9 mouse cellular contexts compared by ENCODE assay signal in genomic region chr12:113119516-113120410, GRCm38 (mm10). TPM values are rescaled to one million over a fixed set of nuclear protein-coding genes. Genes with fewer than 3 reads are reported as not detected.
DNase-seq lines count a peak whose midpoint lies in the region; ATAC-seq lines count a peak whose summit lies in the region.
"Had no signal": no experiment of that assay in that cellular context is flagged by ENCODE, and none has a peak within 500 bp of the region (broad histone marks: within the 10 kb centered on the region; RNA-seq: fewer than 3 reads in every experiment).

No protein-coding gene starts in this region.

- H3K36me3 ChIP-seq in intestine, embryonic 16.5 days (ENCODE audit: control insufficient read depth, insufficient read depth, low read length) = peaks cover 52% of the 10 kb centered on the region
- H3K36me3 ChIP-seq in limb, embryonic 11.5 days (ENCODE audit: control insufficient read depth, insufficient read depth, low read length) = peaks cover 55% of the 10 kb centered on the region
- H3K36me3 ChIP-seq in midbrain, embryonic 12.5 days = peaks cover 90% of the 10 kb centered on the region

- no peak overlapping the region for H3K27ac ChIP-seq in intestine, embryonic 16.5 days (ENCODE audit: low read length)
- no peak overlapping the region for H3K27ac ChIP-seq in limb, embryonic 11.5 days (replicated peaks; ENCODE audit: low read depth, low read length)
- H3K27ac ChIP-seq in midbrain, embryonic 12.5 days (replicated peaks) = no peak overlapping the region
- H3K27ac ChIP-seq: embryonic facial prominence, embryonic 15.5 days had no signal

- ATAC-seq in intestine, embryonic 16.5 days = peak; percentile 70
- ATAC-seq in limb, embryonic 11.5 days (ENCODE audit: insufficient number of reproducible peaks, low FRiP score, low TSS enrichment, low read depth) = 0 out of 2 replicates have a peak, but pooled peaks have one; percentile 20
- ATAC-seq in midbrain, embryonic 12.5 days (ENCODE audit: low FRiP score, low read depth) = peak; percentile 28

- H3K9me3 ChIP-seq in intestine, embryonic 16.5 days (ENCODE audit: control insufficient read depth, low read length) = no peaks in the 10 kb centered on the region
- H3K9me3 ChIP-seq in limb, embryonic 11.5 days (ENCODE audit: control insufficient read depth, low read length) = no peaks in the 10 kb centered on the region
- no peaks in the 10 kb centered on the region for H3K9me3 ChIP-seq in midbrain, embryonic 12.5 days
- H3K9me3 ChIP-seq: embryonic facial prominence, embryonic 15.5 days had no signal

- H3K27me3 ChIP-seq in intestine, embryonic 16.5 days (replicated peaks; ENCODE audit: control insufficient read depth, insufficient read depth, low read length) = no peaks in the 10 kb centered on the region
- no peaks in the 10 kb centered on the region for H3K27me3 ChIP-seq in limb, embryonic 11.5 days (ENCODE audit: control insufficient read depth, insufficient read depth, low read length)
- H3K27me3 ChIP-seq in midbrain, embryonic 12.5 days = no peaks in the 10 kb centered on the region
- H3K27me3 ChIP-seq: embryonic facial prominence, embryonic 15.5 days had no signal

- WGBS in intestine, embryonic 16.5 days = 84% methylated on average over 20 of the region's 20 CpGs
- 85% methylated on average over 19 of the region's 20 CpGs for WGBS in limb, embryonic 11.5 days
- WGBS in midbrain, embryonic 12.5 days = 88% methylated on average over 20 of the region's 20 CpGs

- no peak overlapping the region for H3K9ac ChIP-seq in intestine, embryonic 16.5 days (ENCODE audit: low read depth, low read length)
- H3K9ac ChIP-seq in limb, embryonic 11.5 days (ENCODE audit: low read length) = no peak overlapping the region
- H3K9ac ChIP-seq in midbrain, embryonic 12.5 days (replicated peaks) = no peak overlapping the region
- H3K9ac ChIP-seq: embryonic facial prominence, embryonic 15.5 days had no signal

- DNase-seq in A20 (ENCODE audit: low read depth, low spot score) = peak; percentile 60
- DNase-seq in adrenal gland, adult (ENCODE audit: inconsistent age in 2 of 2, low spot score in 1 of 2) = peak; percentile 75 to 93
- peak; percentile 86 for DNase-seq in embryo, embryonic 10.5 days (ENCODE audit: low spot score)
- DNase-seq in gastrocnemius, postnatal 4 days (ENCODE audit: low spot score in 2 of 2) = peak; percentile 67 to 81
- peak; percentile 90 for DNase-seq in limb, embryonic 11.5 days (ENCODE audit: low spot score)
- DNase-seq in spleen, postnatal 14 days (ENCODE audit: low spot score in 2 of 2) = peak; percentile 56 to 76

- peaks cover 3% of the 10 kb centered on the region; the same call in 1 of the 2 replicates for H3K4me1 ChIP-seq in intestine, embryonic 16.5 days (ENCODE audit: control insufficient read depth, insufficient read depth, low read length)
- H3K4me1 ChIP-seq in limb, embryonic 11.5 days (ENCODE audit: control insufficient read depth, insufficient read depth, low read length) = no peaks in the 10 kb centered on the region
- no peaks in the 10 kb centered on the region for H3K4me1 ChIP-seq in midbrain, embryonic 12.5 days
- H3K4me1 ChIP-seq: embryonic facial prominence, embryonic 15.5 days had no signal

- no peak overlapping the region for H3K4me3 ChIP-seq in intestine, embryonic 16.5 days (ENCODE audit: low read length)
- H3K4me3 ChIP-seq in limb, embryonic 11.5 days (ENCODE audit: low read depth, low read length) = no peak overlapping the region
- no peak overlapping the region for H3K4me3 ChIP-seq in midbrain, embryonic 12.5 days
- H3K4me3 ChIP-seq: embryonic facial prominence, embryonic 15.5 days had no signal

- H3K4me2 ChIP-seq in intestine, embryonic 16.5 days (ENCODE audit: low read depth, low read length) = no peak overlapping the region
- no peak overlapping the region for H3K4me2 ChIP-seq in limb, embryonic 11.5 days (ENCODE audit: low read depth, severe bottlenecking)
- H3K4me2 ChIP-seq in midbrain, embryonic 12.5 days (replicated peaks) = no peak overlapping the region
- H3K4me2 ChIP-seq: embryonic facial prominence, embryonic 15.5 days had no signal

RNA-seq across cellular contexts. Expression of gene Crip2, which starts 20.3 kb away (rescaled TPM):
- 100 to 1,000 TPM; 141 to 153 TPM for total RNA-seq in gastrocnemius, postnatal 4 days (2021)
- polyA plus RNA-seq in intestine, embryonic 16.5 days (2015; fragmentation: Nextera tagmentation; extraction: Ambion mirVana) = 124 and 130 TPM in 2 replicates
- 49.7 and 53.8 TPM in 2 replicates for polyA plus RNA-seq in limb, embryonic 11.5 days (2014; fragmentation: Nextera tagmentation; extraction: Ambion mirVana)
- 257 and 284 TPM in 2 replicates for polyA plus RNA-seq in midbrain, embryonic 12.5 days (2016; fragmentation: Nextera tagmentation; extraction: Ambion mirVana)

RNA-seq across cellular contexts. Expression of gene Mta1, which starts 21.7 kb away (rescaled TPM):
- 10 to 100 TPM; 68.8 to 71.8 TPM for total RNA-seq in gastrocnemius, postnatal 4 days (2021)
- 8.0 TPM in 2 replicates for polyA plus RNA-seq in intestine, embryonic 16.5 days (2015; fragmentation: Nextera tagmentation; extraction: Ambion mirVana)
- 24.2 and 26.4 TPM in 2 replicates for polyA plus RNA-seq in limb, embryonic 11.5 days (2014; fragmentation: Nextera tagmentation; extraction: Ambion mirVana)
- 19.3 and 20.4 TPM in 2 replicates for polyA plus RNA-seq in midbrain, embryonic 12.5 days (2016; fragmentation: Nextera tagmentation; extraction: Ambion mirVana)

RNA-seq across cellular contexts. Expression of gene Crip1, which starts 26.4 kb away (rescaled TPM):
- total RNA-seq in gastrocnemius, postnatal 4 days (2021) = 100 to 1,000 TPM; 331 to 336 TPM
- 489 and 523 TPM in 2 replicates for polyA plus RNA-seq in intestine, embryonic 16.5 days (2015; fragmentation: Nextera tagmentation; extraction: Ambion mirVana)
- polyA plus RNA-seq in limb, embryonic 11.5 days (2014; fragmentation: Nextera tagmentation; extraction: Ambion mirVana) = 56.2 and 62.8 TPM in 2 replicates
- 70.4 and 86.3 TPM in 2 replicates for polyA plus RNA-seq in midbrain, embryonic 12.5 days (2016; fragmentation: Nextera tagmentation; extraction: Ambion mirVana)

RNA-seq across cellular contexts. Expression of gene Tedc1, which starts 36.5 kb away (rescaled TPM):
- 1 to 10 TPM; 6.4 TPM for total RNA-seq in gastrocnemius, postnatal 4 days (2021)
- polyA plus RNA-seq in intestine, embryonic 16.5 days (2015; fragmentation: Nextera tagmentation; extraction: Ambion mirVana) = 21.4 and 22.7 TPM in 2 replicates
- polyA plus RNA-seq in limb, embryonic 11.5 days (2014; fragmentation: Nextera tagmentation; extraction: Ambion mirVana) = 39.9 and 41.3 TPM in 2 replicates
- polyA plus RNA-seq in midbrain, embryonic 12.5 days (2016; fragmentation: Nextera tagmentation; extraction: Ambion mirVana) = 43.5 and 44.3 TPM in 2 replicates

RNA-seq across cellular contexts. Expression of gene Tex22, which starts 45.5 kb away (rescaled TPM):
- total RNA-seq in gastrocnemius, postnatal 4 days (2021) = 1 to 10 TPM in 1 of 2 experiments, under 1 TPM in 1; 0.65 to 1.0 TPM
- polyA plus RNA-seq in intestine, embryonic 16.5 days (2015; fragmentation: Nextera tagmentation; extraction: Ambion mirVana) = not detected in 2 replicates
- polyA plus RNA-seq in limb, embryonic 11.5 days (2014; fragmentation: Nextera tagmentation; extraction: Ambion mirVana) = 0.21 TPM in 1 of 2 replicates, not detected in the other
- polyA plus RNA-seq in midbrain, embryonic 12.5 days (2016; fragmentation: Nextera tagmentation; extraction: Ambion mirVana) = not detected in 2 replicates
- polyA plus RNA-seq: embryonic facial prominence, embryonic 15.5 days had no signal

Comparison
In these comparisons a context has a peak if more than half of its experiments do, and no peak if none do; other contexts are left out.
1. ATAC-seq: peak in every context shown above with its lines; median percentile 70 in intestine, embryonic 16.5 days; 28 in midbrain, embryonic 12.5 days; 20 in limb, embryonic 11.5 days.